Mouse (Mus musculus) large intestine, adult 2 months (tissue): ENCODE data around the gene Srpr. TPM values are rescaled to one million over a fixed set of nuclear protein-coding genes. Genes with fewer than 3 reads are reported as not detected.

ENCODE experiments used
- DNase-seq: peaks from one replicate; pipeline ENCODE4 v3.0.0-alpha.2; 2012; ENCODE audit warnings: low read depth, low spot score
- WGBS: fragments of 180-500 bp; shearing (Covaris S2); methylation state at CpG from one replicate; pipeline ENCODE4 v1.1.7; 2018; 5-methylcytosine and 5-hydroxymethylcytosine counted together
- polyA plus RNA-seq: library from polyadenylated mRNA; depleted of rRNA; stranded (reverse); fragments of >200 nt; gene quantifications from 2 replicates; pipeline ENCODE4 v1.2.3, GENCODE M21; 2012

The Srpr gene
- polyA plus RNA-seq, 1 experiment, result 59.1 TPM

DNA sequence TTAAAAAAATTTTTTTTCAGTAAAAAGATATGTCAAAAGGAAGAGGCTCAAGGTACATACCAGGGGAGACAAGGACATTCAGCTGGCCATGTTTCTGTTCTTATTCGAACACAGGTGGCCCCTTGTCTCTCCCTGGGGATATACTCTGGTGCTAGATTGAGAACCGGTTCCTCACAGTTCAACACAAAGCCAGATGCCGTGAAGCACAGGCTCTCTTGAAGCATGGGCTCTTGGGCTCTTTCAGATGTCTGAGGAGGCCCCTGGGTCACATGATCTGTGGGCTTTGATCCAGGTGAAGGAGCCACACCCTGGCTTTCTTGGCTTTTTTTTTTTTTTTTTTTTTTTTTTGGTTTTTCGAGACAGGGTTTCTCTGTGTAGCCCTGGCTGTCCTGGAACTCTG is 13.5 kb upstream of the Srpr start:
- 52% methylated on average over 4 of the region's 4 CpGs for WGBS
- no peak for DNase-seq

DNA sequence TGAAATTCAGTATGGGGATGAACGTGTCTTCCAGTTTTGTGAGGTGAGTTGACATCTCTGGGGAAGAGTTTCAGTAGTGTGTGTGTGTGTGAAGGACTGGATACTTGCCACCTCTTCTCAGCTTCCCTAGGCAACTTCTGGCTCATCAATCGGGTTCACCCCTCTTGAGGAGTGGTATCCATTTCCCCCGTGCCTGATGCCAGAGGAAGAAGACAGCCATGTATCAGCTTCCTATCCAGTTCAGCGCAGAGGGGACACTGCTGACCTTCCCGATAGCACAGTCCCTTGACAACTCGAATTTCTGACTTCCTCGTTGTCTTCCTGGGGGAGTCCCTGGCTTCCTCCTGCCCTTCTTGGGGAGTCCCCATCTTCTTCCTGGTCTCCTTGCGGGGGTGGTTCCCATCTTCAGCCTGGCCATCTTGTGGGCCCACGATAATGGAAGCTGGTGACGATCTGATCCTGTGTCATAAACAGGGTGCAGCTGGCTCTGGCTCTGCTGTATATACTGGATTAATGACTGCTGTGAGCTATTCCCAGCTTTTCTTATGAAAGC is 12.5 kb upstream of the Srpr start:
- no peak for DNase-seq

DNA sequence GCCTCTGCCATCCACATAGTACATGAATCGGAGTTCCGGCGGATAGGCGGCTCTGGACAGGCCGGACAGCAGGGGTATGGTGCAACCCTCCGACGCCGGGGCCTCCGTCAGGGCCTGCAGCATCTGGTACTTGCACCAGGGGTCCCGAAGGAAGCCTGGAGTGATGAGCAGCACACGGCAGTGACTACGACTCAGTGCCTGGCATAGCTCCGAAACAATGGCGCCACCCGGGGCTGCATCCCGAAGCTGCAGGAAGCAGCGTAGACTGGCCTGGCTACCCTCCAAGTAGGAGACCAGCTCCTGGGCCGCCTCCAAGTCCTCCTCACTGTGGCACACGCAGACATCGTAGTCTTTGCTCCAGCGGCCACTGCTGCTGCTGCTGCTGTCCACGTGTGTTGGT is 11.3 kb upstream of the Srpr start:
- WGBS, result 80% methylated on average over 22 of the region's 22 CpGs
- no peak for DNase-seq

More for the DNA sequence above, 12.5 kb upstream of the Srpr start:
- 74% methylated on average over 10 of the region's 10 CpGs for WGBS

DNA sequence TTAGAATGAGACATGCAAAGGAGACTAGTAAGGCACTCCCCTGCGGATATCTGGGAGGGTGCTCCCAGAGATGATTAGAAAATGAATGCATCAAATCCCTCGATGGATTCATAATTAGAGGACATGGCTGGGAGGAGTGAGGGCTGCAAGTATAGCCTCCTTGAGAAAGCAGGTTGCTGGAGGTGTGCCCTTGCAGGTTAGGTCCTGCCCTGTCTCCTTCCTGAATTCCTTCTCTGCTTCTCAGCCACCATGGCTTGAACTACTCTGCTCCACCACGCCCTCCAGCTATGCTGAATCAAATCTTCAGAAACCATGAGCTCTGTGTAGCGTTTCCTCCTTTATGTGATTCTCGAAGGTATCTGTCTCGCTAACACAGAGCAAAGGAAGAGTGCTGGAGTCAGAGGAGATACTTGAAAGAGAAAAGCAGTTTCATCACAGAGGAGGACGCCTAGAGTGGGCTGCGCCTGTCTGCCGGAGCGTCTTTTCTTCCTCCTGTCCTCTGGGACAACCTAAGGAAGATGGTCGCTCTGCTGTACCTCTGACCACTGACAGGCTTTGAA is 6.9 kb upstream of the Srpr start:
- no peak for DNase-seq
- WGBS, result 86% methylated on average over 11 of the region's 11 CpGs

DNA sequence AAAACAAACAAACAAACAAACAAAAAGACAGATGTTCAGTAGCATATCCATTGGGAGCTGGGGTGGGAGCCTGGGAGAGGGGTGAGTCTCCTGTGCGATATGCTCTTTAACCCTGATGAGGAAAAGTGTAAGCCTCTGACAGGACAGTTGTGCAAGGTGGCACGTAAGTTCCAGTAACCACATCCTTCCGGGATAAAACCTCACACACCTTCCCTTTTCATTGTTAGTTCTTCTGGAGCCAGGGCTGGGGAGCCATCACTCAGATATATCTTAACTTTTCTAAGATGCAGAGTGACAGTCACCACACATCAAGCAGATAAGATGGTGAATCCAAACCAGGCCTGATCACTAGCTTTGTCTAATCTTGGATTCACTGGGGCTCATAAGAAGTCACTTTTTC is 5.9 kb upstream of the Srpr start:
- DNase-seq, result no peak

DNA sequence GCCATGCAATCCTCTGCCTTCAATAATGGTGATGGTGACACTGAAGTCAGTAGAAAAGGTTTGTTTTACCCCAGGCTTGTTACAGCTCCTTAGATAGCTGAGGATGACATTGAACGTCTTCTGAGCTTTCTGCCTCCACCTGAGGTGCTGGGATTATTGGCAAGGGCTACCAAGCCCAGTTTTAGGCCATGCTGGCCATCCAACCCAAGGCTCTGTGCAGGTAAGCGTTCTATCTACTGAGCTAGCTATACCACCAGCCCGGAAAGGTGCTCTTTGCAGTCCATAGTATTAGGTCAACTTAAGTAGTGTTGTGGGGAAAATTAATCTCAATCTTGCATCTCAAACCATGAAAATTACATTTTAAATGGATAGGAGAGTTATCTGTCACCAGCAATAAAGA is 2.4 kb upstream of the Srpr start:
- 89% methylated on average over 3 of the region's 3 CpGs for WGBS
- DNase-seq, result no peak

More for the DNA sequence above, 5.9 kb upstream of the Srpr start:
- WGBS, result 92% methylated on average over 3 of the region's 3 CpGs

DNA sequence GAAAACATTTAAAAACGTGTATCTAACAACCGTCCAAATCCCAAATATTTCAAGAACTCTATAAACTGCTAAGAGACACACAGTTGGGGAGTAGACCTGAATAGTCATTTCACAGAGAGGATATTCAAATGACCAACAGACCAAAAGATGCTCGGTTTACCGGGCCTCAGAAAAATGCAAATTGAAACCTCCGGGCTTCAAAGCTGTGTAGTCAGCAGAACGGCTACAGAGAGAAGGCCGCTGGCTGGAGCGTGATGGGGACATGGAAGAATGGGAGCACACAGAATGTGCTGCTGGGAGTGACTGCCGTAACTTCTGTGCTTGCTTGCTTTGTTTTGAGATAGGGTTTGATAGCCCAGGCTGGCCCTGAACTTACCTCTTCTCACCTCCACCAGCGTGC is 1.6 kb upstream of the Srpr start:
- 87% methylated on average over 10 of the region's 10 CpGs for WGBS
- no peak for DNase-seq

DNA sequence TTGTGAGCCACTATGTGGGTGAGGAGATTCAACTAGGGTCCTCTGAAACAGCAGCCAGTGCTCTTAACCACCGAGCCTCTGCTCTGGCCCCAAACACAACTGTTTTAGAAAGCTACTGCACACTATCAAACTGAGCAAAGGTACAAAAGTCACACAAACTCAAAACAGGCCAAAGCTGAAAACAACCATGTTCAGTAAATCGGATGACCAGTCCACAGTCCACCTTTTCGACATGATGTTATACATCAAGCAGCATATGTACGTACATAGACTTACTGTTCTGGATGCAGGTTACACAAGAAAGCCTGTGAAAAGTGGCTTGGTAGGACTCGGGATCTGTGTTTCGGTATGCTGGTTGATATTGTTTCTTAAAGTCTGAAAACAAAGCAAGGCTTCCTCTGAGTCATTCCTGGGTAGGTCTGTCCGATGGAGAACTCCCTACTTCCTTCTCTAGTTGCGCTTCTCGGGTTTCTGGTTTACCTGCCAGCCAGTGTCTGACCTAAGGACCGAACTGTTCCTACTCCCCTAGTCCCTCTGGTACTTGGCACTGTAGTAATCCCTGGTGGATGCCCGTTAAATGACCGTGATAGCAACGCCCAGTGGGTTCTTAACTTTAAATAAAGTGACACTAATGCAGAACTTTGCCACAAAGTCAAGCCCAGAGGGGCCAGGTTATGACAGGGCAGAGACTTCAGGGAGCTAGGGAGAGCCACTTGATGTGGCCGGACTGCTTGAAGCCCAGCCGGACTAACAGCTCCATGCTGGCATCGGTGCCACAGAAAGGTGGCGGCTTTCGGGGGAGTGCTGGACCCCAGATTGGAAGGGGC is 817 bp upstream of the Srpr start:
- peak; percentile 39 for DNase-seq
- 12% methylated on average over 18 of the region's 18 CpGs for WGBS

DNA sequence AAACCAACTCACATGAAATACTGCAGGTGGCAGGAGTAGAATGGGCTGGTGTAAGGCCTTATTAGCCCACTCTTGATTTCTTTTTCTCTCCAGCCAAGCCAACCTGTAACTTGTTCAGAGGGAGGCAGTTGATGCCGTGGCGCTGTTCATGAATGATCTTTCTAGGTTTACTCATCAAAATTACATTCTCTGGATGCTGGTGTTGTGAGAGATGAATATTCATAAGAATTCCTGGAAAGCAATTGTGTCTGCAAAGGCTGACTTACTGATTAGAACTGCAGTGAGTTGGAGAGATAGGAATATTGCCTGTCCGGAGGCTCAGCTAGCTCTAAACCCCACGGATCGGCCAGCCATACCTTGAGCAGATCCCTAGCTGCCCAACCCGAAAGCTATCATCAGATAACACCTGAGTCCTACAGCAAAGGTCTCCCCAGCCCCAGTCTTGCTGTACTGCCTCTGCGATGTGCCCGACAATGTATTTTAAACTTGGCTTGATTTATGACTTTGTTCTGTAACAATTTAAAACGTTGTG is 620 bp downstream of the Srpr start:
- 59% methylated on average over 9 of the region's 9 CpGs for WGBS
- no peak for DNase-seq

DNA sequence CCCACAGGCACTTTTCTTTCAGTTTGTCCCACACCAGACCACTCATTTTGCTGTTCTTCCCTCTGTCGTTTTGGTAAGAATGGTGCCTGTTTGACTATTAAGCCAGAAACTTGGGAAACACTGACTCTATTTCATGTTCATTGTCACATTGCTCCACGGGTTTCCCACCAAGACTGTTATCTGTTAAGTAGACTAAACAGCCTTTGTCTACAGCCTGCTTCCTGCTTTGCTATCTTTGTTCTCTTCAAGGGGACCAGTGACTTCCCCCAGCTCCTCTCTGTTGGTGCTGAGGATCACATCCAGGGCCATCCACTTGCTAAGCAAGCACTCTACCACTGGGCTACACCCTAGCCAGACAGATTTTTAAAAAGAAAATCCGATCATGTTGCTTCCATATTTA is 3.6 kb downstream of the Srpr start:
- no peak for DNase-seq
- 49% methylated on average over 3 of the region's 3 CpGs for WGBS

DNA sequence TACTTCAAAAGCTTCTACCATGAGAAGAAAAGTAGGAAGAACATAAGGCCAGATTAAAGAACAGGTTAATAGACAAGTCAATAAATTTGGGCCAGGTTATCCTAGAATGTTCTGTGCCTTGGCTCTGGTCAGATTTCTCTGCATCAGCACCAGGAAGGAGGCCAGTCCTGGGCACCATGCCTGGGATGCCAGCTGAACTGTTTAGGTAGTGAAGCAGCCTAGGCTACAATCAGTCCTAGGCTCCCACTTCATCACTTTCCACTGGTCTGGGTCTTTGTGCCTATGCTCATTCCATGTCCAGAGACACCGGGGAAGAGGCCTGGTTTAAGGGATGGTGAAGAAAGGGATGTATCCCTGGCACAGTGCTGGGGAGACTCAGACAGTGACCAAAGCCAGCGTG is 4.4 kb downstream of the Srpr start:
- 96% methylated on average over 2 of the region's 2 CpGs for WGBS
- DNase-seq, result no peak

DNA sequence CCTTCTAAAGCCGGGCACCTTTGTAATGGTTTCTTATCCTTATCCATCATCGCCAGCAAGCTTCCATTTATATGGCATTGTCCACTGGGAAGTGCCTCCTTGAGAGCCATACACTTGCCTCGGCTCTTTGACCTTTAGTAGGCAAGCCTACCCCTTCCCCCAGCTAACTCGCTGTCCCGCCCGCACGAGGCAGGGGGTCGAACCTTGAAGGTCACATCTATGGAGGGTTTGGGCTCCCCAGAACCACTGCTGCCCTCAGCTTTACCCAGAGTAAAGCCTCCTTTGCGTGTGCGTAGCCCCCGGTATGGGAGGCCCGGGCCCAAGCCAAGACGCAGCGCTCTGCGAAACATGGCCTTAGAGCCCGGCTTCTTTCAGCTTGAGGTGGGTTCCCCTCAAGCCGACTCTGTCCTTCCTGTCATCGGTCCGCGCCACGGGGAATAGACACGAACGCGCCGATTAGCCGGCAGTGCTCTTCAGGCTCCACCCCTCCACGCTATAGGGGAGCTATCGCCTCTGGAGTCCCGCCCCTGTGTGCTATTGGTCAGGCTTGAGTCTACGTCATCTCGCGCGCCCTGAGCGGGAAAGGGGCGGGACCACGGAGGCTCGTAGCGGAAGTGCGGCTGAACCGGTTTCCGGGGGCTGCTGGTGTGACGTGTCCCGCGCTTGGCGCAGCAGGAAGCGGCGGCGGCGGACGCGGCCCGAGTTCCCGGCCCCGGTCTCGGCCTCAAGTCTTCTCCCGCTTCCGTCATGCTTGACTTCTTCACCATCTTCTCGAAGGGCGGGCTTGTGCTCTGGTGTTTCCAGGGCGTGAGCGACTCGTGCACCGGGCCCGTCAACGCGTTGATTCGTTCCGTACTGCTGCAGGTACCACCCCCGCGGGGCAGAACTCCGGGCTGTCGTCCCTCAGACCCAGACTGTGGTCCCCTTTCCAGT is 10.8 kb downstream of the Srpr start, which contains the start of gene Foxred1:
TSS of gene Foxred1 (minus strand) at position 514 of the 933 bp plus-strand sequence.
- under 1% methylated on average over 72 of the region's 72 CpGs for WGBS
- DNase-seq, result peak; percentile 96

DNA sequence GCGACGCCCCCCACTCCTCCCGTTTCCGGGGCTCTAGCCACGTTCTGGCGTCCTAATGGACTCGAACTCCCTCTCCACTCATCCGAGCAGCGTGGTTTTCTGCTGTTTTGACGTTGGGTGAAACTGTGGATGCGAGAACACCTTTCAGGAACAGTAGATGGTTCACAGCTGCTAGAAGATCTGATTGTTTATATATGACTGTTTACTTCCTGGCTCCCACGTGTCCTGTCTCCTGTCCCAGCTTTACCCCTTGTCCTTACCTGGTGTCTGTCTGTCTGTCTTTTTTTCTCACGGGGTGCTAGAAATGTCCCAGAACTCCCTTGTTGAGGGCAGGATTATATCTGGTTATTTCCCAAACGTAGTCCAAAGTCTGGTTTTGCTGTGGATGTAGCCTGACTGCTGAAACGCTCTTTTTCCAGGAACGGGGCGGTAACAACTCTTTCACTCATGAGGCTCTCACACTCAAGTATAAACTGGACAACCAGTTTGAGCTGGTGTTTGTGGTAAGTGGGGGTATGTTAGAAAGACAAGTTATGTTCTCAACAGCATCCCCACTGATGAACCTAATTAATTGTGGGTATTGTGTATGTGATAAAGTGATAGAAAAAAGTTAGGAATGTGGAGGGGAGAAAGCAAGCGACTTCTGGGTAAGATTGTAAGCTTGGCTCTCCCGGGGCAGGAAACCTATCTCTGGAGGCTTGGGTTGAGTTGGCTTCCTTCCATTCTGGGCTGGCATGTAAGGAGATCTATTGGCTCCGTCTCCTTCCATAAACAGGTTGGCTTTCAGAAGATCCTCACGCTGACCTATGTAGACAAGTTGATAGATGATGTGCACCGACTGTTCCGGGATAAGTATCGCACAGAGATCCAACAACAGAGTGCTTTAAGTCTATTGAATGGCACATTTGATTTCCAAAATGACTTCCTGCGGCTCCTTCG is 11.9 kb downstream of the Srpr start:
- WGBS, result 26% methylated on average over 26 of the region's 26 CpGs

DNA sequence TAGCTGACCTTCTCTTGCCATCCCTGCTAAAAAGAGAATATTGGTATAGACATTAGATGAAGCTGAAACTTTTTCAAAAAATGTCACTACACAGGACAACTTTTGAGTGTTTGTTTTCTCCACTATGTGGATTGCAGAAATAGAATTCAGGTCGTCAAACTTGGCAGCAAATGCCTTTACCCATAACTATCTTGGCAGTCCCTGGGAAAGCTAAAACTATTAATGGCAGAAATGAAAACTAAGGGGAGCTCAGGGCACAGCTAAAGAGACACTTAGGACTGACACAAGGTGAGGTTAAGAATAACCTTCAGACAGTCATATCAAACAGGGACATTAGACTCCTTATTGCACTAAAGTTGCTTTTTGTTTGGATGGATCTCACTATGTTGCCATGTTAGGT is 18.0 kb downstream of the Srpr start:
- WGBS, result 49% methylated on average over 1 of the region's 1 CpGs

More for the DNA sequence above, 11.9 kb downstream of the Srpr start:
- DNase-seq, result peak; percentile 21

DNA sequence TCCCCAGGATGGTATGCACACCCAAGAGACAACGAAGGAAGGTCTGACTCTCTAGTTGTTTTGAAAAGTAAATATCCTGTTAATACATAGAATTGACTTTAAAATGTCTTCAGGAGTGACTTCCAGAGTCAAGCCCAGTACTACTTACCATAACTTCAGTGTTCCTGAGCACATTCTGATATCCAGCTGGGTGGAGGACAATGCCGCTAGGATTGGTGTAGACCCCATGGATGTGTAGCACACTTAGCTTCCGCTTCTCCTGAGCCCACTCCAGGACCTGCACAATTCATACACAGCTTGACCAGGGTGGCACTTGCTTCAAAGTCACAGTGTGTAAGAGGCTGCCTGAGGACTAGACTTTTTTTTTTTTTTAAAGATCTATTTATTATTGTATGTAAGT is 23.5 kb downstream of the Srpr start:
- WGBS, result 95% methylated on average over 3 of the region's 3 CpGs
- DNase-seq, result no peak

More for the DNA sequence above, 18.0 kb downstream of the Srpr start:
- no peak for DNase-seq

DNA sequence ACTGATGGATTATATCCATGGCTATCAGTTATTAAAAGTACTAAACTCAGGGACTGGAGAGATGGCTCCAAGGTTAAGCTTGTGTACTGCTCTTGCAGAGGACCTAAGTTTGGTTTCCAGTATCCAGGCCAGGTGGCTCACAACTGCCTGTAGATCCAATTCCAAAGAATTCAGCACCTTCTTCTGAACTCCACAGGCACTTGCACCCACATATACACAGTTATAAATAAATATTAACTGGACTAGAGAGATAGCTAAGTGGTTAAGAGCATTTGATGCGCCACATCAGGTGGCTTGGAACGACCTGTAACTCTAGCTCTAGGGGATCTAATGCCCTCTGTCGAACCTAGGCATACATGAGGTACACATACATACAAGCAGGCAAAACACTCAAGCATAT is 28.7 kb downstream of the Srpr start:
- WGBS, result 94% methylated on average over 3 of the region's 3 CpGs
- DNase-seq, result no peak

DNA sequence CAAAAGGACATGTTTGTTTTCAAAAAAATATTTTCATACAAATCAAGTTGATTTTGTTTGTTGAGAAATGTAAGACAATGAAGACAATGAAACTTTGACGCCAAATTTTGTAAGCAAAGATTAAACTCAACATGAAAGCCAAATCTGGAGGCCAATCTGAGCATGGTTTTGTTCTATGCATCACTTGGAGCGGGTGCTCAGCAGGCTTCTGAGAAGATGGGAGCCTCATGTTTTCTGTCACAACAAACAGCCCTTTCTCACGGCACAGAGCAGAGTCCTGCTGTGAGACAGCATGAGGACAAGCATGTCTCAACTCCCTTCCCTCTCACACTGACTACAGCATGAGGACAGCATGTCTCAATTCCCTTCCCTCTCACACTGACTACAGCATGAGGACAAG is 36.0 kb downstream of the Srpr start:
- DNase-seq, result no peak
- 79% methylated on average over 3 of the region's 3 CpGs for WGBS

DNA sequence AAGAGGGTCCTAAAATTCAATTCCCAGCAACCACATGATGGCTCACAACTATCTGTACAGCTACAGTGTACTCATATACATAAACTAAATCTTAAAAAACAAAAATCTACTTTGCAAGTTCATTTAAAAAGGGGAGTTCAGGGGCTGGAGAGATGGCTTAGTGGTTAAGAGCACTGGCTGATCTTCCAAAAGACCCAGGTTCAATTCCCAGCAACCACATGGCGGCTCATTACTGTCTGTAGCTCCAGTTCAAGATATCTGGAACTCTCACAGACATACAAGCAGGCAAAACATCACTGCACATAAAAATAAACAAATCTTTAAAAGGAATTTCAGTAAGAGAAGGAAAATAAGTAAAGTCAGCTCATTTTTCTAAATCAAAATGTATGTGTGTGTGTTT is 38.4 kb downstream of the Srpr start:
- no peak for DNase-seq
- 97% methylated on average over 1 of the region's 1 CpGs for WGBS
